Mouse (Mus musculus) spleen, postnatal 4 days (tissue): ENCODE measurements at regions not wholly inside any gene's neighbourhood (a gene's known extent, or its start where the extent isn't known, plus 50 kb on each side); places are given as distances from the start of the nearest gene placed in this dataset.
"Not testable (repeated sequence)": the region's sequence is repeated elsewhere in the genome, so short reads cannot be mapped to it uniquely, and the experiment has no call there.

Experiments
- DNase-seq, 2 experiments: peaks; one replicate each; pipeline ENCODE4 v3.0.0; 2022; ENCODE audit warnings: low spot score in 2 of 2

- DNase-seq: no peak
Measured at GRCm38 (mm10) chr17:16571403-16571802, 492.5 kb upstream of the Zfp960 start.

- no peak for DNase-seq
Measured at GRCm38 (mm10) chr17:16588791-16589190, 475.1 kb upstream of the Zfp960 start.

GRCm38 (mm10) chr17:16599671-16600070 is 464.2 kb upstream of the Zfp960 start:
- no peak for DNase-seq

GRCm38 (mm10) chr17:16612405-16612979 is 451.4 kb upstream of the Zfp960 start:
- no peak for DNase-seq

- DNase-seq: no peak
Measured at GRCm38 (mm10) chr17:16621931-16622556, 441.9 kb upstream of the Zfp960 start.

- DNase-seq: no peak
Measured at GRCm38 (mm10) chr17:16629854-16630253, 434.1 kb upstream of the Zfp960 start.

GRCm38 (mm10) chr17:16633426-16633825 is 430.5 kb upstream of the Zfp960 start:
- DNase-seq: no peak

- DNase-seq: no peak
Measured at GRCm38 (mm10) chr17:16637463-16637862, 426.4 kb upstream of the Zfp960 start.

GRCm38 (mm10) chr17:16647942-16648341 is 416.0 kb upstream of the Zfp960 start:
- no peak for DNase-seq

GRCm38 (mm10) chr17:16665253-16665652 is 398.7 kb upstream of the Zfp960 start:
- no peak for DNase-seq

- DNase-seq: no peak
Measured at GRCm38 (mm10) chr17:16667606-16668005, 396.3 kb upstream of the Zfp960 start.

- no peak for DNase-seq
Measured at GRCm38 (mm10) chr17:16704199-16704598, 359.7 kb upstream of the Zfp960 start.

GRCm38 (mm10) chr17:16705890-16706289 is 358.0 kb upstream of the Zfp960 start:
- no peak for DNase-seq

- DNase-seq: no peak
Measured at GRCm38 (mm10) chr17:16726904-16727303, 337.0 kb upstream of the Zfp960 start.

GRCm38 (mm10) chr17:16753090-16753489 is 310.8 kb upstream of the Zfp960 start:
- no peak for DNase-seq

GRCm38 (mm10) chr17:16770587-16770986 is 293.3 kb upstream of the Zfp960 start:
- DNase-seq: not testable (repeated sequence)

GRCm38 (mm10) chr17:16798316-16798715 is 265.6 kb upstream of the Zfp960 start:
- DNase-seq: no peak

GRCm38 (mm10) chr17:16804986-16805385 is 258.9 kb upstream of the Zfp960 start:
- no peak for DNase-seq

GRCm38 (mm10) chr17:16818421-16818820 is 245.5 kb upstream of the Zfp960 start:
- DNase-seq: no peak

GRCm38 (mm10) chr17:16821716-16822115 is 242.2 kb upstream of the Zfp960 start:
- no peak for DNase-seq

GRCm38 (mm10) chr17:16839152-16839551 is 224.8 kb upstream of the Zfp960 start:
- no peak for DNase-seq

- no peak for DNase-seq
Measured at GRCm38 (mm10) chr17:16860771-16861170, 203.1 kb upstream of the Zfp960 start.

GRCm38 (mm10) chr17:16900791-16901190 is 163.1 kb upstream of the Zfp960 start:
- DNase-seq: no peak

- DNase-seq: no peak
Measured at GRCm38 (mm10) chr17:16918191-16918590, 145.7 kb upstream of the Zfp960 start.
